Mouse (Mus musculus) bone marrow macrophage, adult 2 months (primary cell): ENCODE measurements around the gene S100a4. TPM values are rescaled to one million over a fixed set of nuclear protein-coding genes. Genes with fewer than 3 reads are reported as not detected.

Experiments
- H3K27ac ChIP-seq: 2 replicates; pipeline ENCODE4 v1.5.1; 2012; ENCODE audit warnings: low read depth, low read length; ENCODE audit not compliant: insufficient read depth
- H3K4me1 ChIP-seq: 2 replicates; pipeline ENCODE4 v1.6.1; 2012; ENCODE audit warnings: low read length; ENCODE audit not compliant: control insufficient read depth, insufficient read depth
- H3K4me3 ChIP-seq: 2 replicates; pipeline ENCODE4 v1.5.1; 2012; ENCODE audit warnings: mild to moderate bottlenecking, low read length, moderate library complexity; ENCODE audit not compliant: insufficient read depth
- CTCF ChIP-seq: IDR thresholded peaks from 2 replicates; pipeline ENCODE4 v1.5.1; 2012; ENCODE audit warnings: low read depth, mild to moderate bottlenecking, low read length, moderate library complexity
- POLR2A ChIP-seq: IDR thresholded peaks from 2 replicates; pipeline ENCODE4 v1.6.1; 2012; ENCODE audit warnings: mild to moderate bottlenecking, low read depth, low read length, borderline replicate concordance
- polyA plus RNA-seq: library from polyadenylated mRNA; stranded (reverse); fragments of >200 nt; gene quantifications from 2 replicates; pipeline ENCODE4 v1.2.4, GENCODE M21; 2012; ENCODE audit not compliant: missing spikeins, insufficient read depth, insufficient read length

The S100a4 gene
- polyA plus RNA-seq, 1 experiment = 2,861 TPM

DNA sequence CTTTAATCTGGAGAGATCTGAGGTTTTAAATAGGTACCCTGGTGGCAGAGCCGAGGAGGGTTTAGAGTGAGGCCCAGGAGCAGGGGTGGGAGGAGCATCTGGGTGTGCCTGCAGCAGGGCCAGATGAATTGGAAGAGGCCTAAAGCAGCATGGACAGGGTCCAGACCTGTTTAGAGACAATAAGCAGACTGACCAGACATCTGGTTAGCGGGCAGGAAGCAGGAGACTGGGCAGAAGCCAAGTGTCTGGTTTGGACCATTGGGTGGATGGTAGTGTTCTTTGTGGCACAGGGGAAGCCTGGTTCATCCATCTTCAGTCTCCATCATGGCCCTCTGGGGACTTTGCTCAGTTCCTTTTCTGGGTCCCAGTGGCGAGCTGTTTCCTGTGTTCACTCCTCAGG lies 19.7 kb upstream of the S100a4 start:
- Histone ChIP-seq H3K4me1 (peaks cover 31% of the 10 kb centered on the region), H3K27ac (no peak overlapping the region), H3K4me3 (no peak overlapping the region)
- TF ChIP-seq CTCF (no peak), POLR2A (no peak)

DNA sequence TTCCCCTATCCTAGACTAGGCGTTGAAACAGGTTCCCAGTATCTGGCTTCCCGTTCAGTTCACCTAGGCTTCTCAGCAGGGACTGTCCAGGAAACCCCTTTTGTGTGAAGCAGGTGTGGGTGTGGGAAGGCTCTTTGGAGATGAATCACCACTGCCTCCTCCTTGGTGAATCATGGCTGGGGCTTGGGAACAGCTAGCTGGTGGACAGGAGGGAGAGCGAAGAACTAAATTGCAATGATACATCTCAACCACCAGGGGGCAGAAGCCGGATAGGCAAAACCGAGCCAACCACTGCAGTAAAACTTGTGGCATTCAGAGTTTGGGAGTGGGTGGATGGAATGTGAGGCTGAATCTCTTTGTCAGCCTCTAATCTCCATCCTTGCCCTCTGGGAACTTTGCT lies 18.0 kb upstream of the S100a4 start:
- Histone ChIP-seq H3K4me1 (peaks cover 45% of the 10 kb centered on the region), H3K27ac (no peak overlapping the region), H3K4me3 (no peak overlapping the region)
- TF ChIP-seq POLR2A (no peak), CTCF (peak; percentile 79)

GRCm38 (mm10) chr3:90586016-90586643 lies 17.4 kb upstream of the S100a4 start:
- no peak for TF ChIP-seq CTCF
- no peak for TF ChIP-seq POLR2A
- Histone ChIP-seq H3K4me3 (no peak overlapping the region), H3K4me1 (peaks cover 45% of the 10 kb centered on the region), H3K27ac (peak overlapping the region; percentile 91)

- Histone ChIP-seq H3K27ac (peak overlapping the region; percentile 91), H3K4me1 (peaks cover 45% of the 10 kb centered on the region), H3K4me3 (peak overlapping the region; percentile 24)
- no peak for TF ChIP-seq CTCF
- TF ChIP-seq POLR2A = no peak
Measured at GRCm38 (mm10) chr3:90586906-90587305, 16.7 kb upstream of the S100a4 start.

- H3K4me1 ChIP-seq = peaks cover 45% of the 10 kb centered on the region
- peak overlapping the region; percentile 24 for H3K4me3 ChIP-seq
- peak overlapping the region; percentile 91 for H3K27ac ChIP-seq
- TF ChIP-seq CTCF = no peak
- no peak for TF ChIP-seq POLR2A
Measured at GRCm38 (mm10) chr3:90587361-90588101, 16.0 kb upstream of the S100a4 start.

DNA sequence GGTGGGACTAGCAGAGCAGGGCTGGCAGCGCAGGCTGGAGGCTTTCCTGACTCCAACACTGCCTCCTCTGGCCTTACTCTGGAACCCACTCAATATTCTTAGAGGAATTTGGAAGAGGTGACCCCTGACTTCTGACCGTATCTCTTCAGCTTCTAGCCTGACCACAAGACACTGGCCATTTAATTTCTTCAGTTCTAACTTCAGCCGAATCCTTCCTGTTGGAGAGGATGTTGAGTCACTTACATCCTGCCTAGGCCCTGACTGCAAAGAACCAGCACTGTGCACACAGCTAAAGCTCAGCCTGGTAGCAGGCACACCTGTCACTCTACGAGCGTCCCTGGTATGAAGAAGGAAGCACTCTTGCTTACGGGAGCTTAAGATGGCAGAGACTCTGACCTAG lies 14.2 kb upstream of the S100a4 start:
- H3K4me3 ChIP-seq = no peak overlapping the region
- peak overlapping the region; percentile 51 for H3K27ac ChIP-seq
- peaks cover 49% of the 10 kb centered on the region for H3K4me1 ChIP-seq
- TF ChIP-seq CTCF = no peak
- TF ChIP-seq POLR2A = no peak

- Histone ChIP-seq H3K27ac (peak within 1 kb of the TSS; percentile 51), H3K4me1 (peaks cover 53% of the 10 kb centered on the region), H3K4me3 (no peak within 1 kb of the TSS)
- TF ChIP-seq CTCF (no peak), POLR2A (no peak)
Measured at GRCm38 (mm10) chr3:90589947-90590346, 13.6 kb upstream of the S100a4 start, which contains the start of gene S100a2. S100a2 (plus strand) TSS chr3:90590247.

- Histone ChIP-seq H3K4me3 (no peak overlapping the region), H3K27ac (peak overlapping the region; percentile 18; the same call in 1 of the 2 replicates), H3K4me1 (peaks cover 29% of the 10 kb centered on the region)
- no peak for TF ChIP-seq POLR2A
- no peak for TF ChIP-seq CTCF
Measured at GRCm38 (mm10) chr3:90594466-90594865, 9.1 kb upstream of the S100a4 start.

GRCm38 (mm10) chr3:90595556-90595955 lies 8.0 kb upstream of the S100a4 start:
- no peak for TF ChIP-seq CTCF
- TF ChIP-seq POLR2A = no peak
- no peak overlapping the region for H3K27ac ChIP-seq
- H3K4me1 ChIP-seq = peaks cover 22% of the 10 kb centered on the region
- H3K4me3 ChIP-seq = no peak overlapping the region

- TF ChIP-seq POLR2A = no peak
Measured at GRCm38 (mm10) chr3:90596810-90597209, 6.8 kb upstream of the S100a4 start.

More at GRCm38 (mm10) chr3:90596810-90597209, 6.8 kb upstream of the S100a4 start:
- peaks cover 31% of the 10 kb centered on the region for H3K4me1 ChIP-seq
- no peak overlapping the region for H3K27ac ChIP-seq
- no peak overlapping the region for H3K4me3 ChIP-seq
